Mouse (Mus musculus): ENCODE results near the gene Rps27rt.

- TF ChIP-seq CTCF (IDR thresholded peaks at IDR 0.05; ENCODE audit: borderline replicate concordance, insufficient read depth, low read depth, low read length) (no peak), POLR2A (IDR thresholded peaks at IDR 0.05; ENCODE audit: borderline replicate concordance, insufficient read depth, low read length) (no peak)
Measured at GRCm38 (mm10) chr9:114944642-114945041, 37.9 kb downstream of the Rps27rt start.
